11 mouse cellular contexts compared by ENCODE assay signal in the genomic region with DNA sequence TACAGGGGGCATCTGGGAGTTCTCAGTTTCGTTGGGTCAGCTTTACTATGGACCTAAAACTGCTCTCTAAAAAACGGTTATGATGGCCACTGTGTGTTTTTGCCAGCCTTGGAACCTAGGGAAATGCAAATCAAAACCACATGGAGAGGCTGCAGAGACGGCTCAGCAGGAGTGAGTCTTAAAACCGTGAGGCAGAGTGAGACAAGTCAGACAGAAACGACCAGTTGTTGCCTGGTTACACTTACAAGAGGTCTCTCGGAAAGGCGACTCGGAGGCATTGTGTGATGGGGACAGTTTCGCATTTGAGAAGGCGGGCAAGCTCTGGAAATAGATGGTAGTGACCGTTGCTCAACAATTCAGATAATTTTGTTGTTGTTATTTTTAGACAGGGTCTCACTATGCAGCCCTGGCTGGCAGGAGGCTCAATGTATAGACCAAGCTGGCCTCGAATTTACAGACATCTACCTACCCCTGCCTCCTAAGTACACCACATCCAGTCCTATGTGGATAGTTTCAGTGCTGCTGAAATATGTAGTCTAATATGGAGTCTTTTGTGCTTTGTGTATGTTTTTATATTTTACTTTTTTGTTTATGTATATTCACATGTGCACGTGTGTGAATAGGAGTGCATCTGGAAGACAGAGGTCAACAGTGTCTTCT. TPM values are rescaled to one million over a fixed set of nuclear protein-coding genes. Genes with fewer than 3 reads are reported as not detected.
A peak's percentile ranks its signal among the peaks of the same experiment; 100 is the strongest.
DNase-seq lines count a peak whose midpoint lies in the region; ATAC-seq and TF ChIP-seq lines count a peak whose summit lies in the region.
"Had no signal": no experiment of that assay in that cellular context is flagged by ENCODE, and none has a peak within 500 bp of the region (broad histone marks: within the 10 kb centered on the region; RNA-seq: fewer than 3 reads in every experiment).

No protein-coding gene starts in this region.

- no peak for TF ChIP-seq CTCF in forebrain, postnatal 0 days (IDR thresholded peaks at IDR 0.05; ENCODE audit: low read depth)

- H3K27me3 ChIP-seq in heart, embryonic 13.5 days (replicated peaks) = no peaks in the 10 kb centered on the region
- H3K27me3 ChIP-seq in forebrain, postnatal 0 days (ENCODE audit: insufficient read depth, low read length) = no peaks in the 10 kb centered on the region
- H3K27me3 ChIP-seq in limb, embryonic 15.5 days = no peaks in the 10 kb centered on the region
- H3K27me3 ChIP-seq: intestine, embryonic 15.5 days had no signal

- 0 out of 2 replicates have a peak overlapping the region, but pooled peaks have one; percentile 17 for H3K27ac ChIP-seq in heart, embryonic 13.5 days (replicated peaks)
- no peak overlapping the region for H3K27ac ChIP-seq in forebrain, postnatal 0 days (ENCODE audit: low read depth, low read length)
- peak overlapping the region; percentile 47 for H3K27ac ChIP-seq in limb, embryonic 15.5 days
- H3K27ac ChIP-seq: intestine, embryonic 15.5 days had no signal

- no peaks in the 10 kb centered on the region for H3K9me3 ChIP-seq in heart, embryonic 13.5 days
- H3K9me3 ChIP-seq in forebrain, postnatal 0 days (ENCODE audit: low read length) = no peaks in the 10 kb centered on the region
- no peaks in the 10 kb centered on the region for H3K9me3 ChIP-seq in limb, embryonic 15.5 days
- H3K9me3 ChIP-seq: intestine, embryonic 15.5 days had no signal

- ATAC-seq in heart, embryonic 13.5 days (ENCODE audit: extremely low read depth, insufficient number of reproducible peaks, low FRiP score, low TSS enrichment) = no peak
- peak; percentile 32; the same call in 1 of the 2 replicates for ATAC-seq in forebrain, postnatal 0 days
- no peak for ATAC-seq in limb, embryonic 15.5 days (ENCODE audit: insufficient number of reproducible peaks, low FRiP score, low TSS enrichment, low read depth)
- no peak for ATAC-seq in erythroblast, adult 5-6 weeks (replicated peaks; ENCODE audit: low FRiP score, poor library complexity, severe bottlenecking)
- no peak for ATAC-seq in cerebellum, adult (ENCODE audit: insufficient number of reproducible peaks, low FRiP score, low TSS enrichment)
- ATAC-seq: intestine, embryonic 15.5 days had no signal

- H3K4me1 ChIP-seq in heart, embryonic 13.5 days = peaks cover 3% of the 10 kb centered on the region
- no peaks in the 10 kb centered on the region for H3K4me1 ChIP-seq in forebrain, postnatal 0 days (ENCODE audit: insufficient read depth)
- H3K4me1 ChIP-seq in limb, embryonic 15.5 days = peaks cover 10% of the 10 kb centered on the region
- H3K4me1 ChIP-seq: intestine, embryonic 15.5 days had no signal

- 25% methylated on average over 13 of the region's 13 CpGs for WGBS in heart, embryonic 13.5 days
- 33% methylated on average over 13 of the region's 13 CpGs for WGBS in forebrain, postnatal 0 days
- WGBS in limb, embryonic 15.5 days = 20% methylated on average over 13 of the region's 13 CpGs

- peak overlapping the region; percentile 56 for H3K9ac ChIP-seq in heart, embryonic 13.5 days
- H3K9ac ChIP-seq in forebrain, postnatal 0 days = no peak overlapping the region
- H3K9ac ChIP-seq in limb, embryonic 15.5 days = no peak overlapping the region
- H3K9ac ChIP-seq: intestine, embryonic 15.5 days had no signal

- peak overlapping the region; percentile 59 for H3K4me2 ChIP-seq in heart, embryonic 13.5 days
- H3K4me2 ChIP-seq in forebrain, postnatal 0 days (ENCODE audit: low read depth) = no peak overlapping the region
- 0 out of 2 replicates have a peak overlapping the region, but pooled peaks have one; percentile 5 for H3K4me2 ChIP-seq in limb, embryonic 15.5 days
- H3K4me2 ChIP-seq: intestine, embryonic 15.5 days had no signal

- peak overlapping the region; percentile 27 for H3K4me3 ChIP-seq in heart, embryonic 13.5 days
- H3K4me3 ChIP-seq in forebrain, postnatal 0 days (ENCODE audit: low read depth, low read length) = no peak overlapping the region
- H3K4me3 ChIP-seq in limb, embryonic 15.5 days = no peak overlapping the region
- H3K4me3 ChIP-seq: intestine, embryonic 15.5 days; myocyte had no signal

- no peak for DNase-seq in heart, adult 18-20 months
- peak; percentile 76 for DNase-seq in embryo, embryonic 10 days (ENCODE audit: low spot score)
- DNase-seq in forebrain, postnatal 0 days = no peak
- DNase-seq in c-Kit-positive CD71-positive TER-119-positive erythroid progenitor cells, embryonic 14.5 days (ENCODE audit: low spot score) = no peak
- DNase-seq: lung, adult 2 months had no signal

- H3K36me3 ChIP-seq in heart, embryonic 13.5 days = no peaks in the 10 kb centered on the region
- no peaks in the 10 kb centered on the region for H3K36me3 ChIP-seq in forebrain, postnatal 0 days (ENCODE audit: insufficient read depth)
- no peaks in the 10 kb centered on the region for H3K36me3 ChIP-seq in limb, embryonic 15.5 days
- H3K36me3 ChIP-seq: intestine, embryonic 15.5 days had no signal

RNA-seq across cellular contexts. Expression of gene Itm2b, which starts 30.4 kb away (rescaled TPM):
- polyA plus RNA-seq in heart, embryonic 13.5 days (2015; fragmentation: Nextera tagmentation; extraction: Ambion mirVana) = 620 and 695 TPM in 2 replicates
- total RNA-seq in heart, adult 18-20 months (2021) = 100 to 1,000 TPM; 736 to 802 TPM
- 317 and 332 TPM in 2 replicates for total RNA-seq in forebrain, postnatal 0 days (2014; rRNA removed)
- polyA plus RNA-seq in forebrain, postnatal 0 days (2015; fragmentation: Nextera tagmentation; extraction: Ambion mirVana) = 802 and 892 TPM in 2 replicates
- 1,189 and 1,299 TPM in 2 replicates for polyA plus RNA-seq in limb, embryonic 15.5 days (2015; fragmentation: Nextera tagmentation; extraction: Ambion mirVana)
- 663 and 726 TPM in 2 replicates for total RNA-seq in erythroblast, adult 5-6 weeks (2015; ENCODE audit: low replicate concordance)
- 538 and 746 TPM in 2 replicates for total RNA-seq in erythroblast, adult 5-6 weeks (2017; ENCODE audit: low replicate concordance)
